Mouse (Mus musculus) urinary bladder, postnatal 36 days (tissue): ENCODE data around the gene Ccdc62.

ENCODE experiments used
- DNase-seq, 2 experiments: peaks; one replicate each; pipeline ENCODE4 v3.0.0; 2022; ENCODE audit warnings: low spot score in 2 of 2, mixed read lengths in 1 of 2

The Ccdc62 gene

GRCm38 (mm10) chr5:123935931-123936330 lies 5.5 kb downstream of the Ccdc62 start:
- DNase-seq = no peak

GRCm38 (mm10) chr5:123938479-123938878 lies 8.0 kb downstream of the Ccdc62 start:
- no peak for DNase-seq

DNA sequence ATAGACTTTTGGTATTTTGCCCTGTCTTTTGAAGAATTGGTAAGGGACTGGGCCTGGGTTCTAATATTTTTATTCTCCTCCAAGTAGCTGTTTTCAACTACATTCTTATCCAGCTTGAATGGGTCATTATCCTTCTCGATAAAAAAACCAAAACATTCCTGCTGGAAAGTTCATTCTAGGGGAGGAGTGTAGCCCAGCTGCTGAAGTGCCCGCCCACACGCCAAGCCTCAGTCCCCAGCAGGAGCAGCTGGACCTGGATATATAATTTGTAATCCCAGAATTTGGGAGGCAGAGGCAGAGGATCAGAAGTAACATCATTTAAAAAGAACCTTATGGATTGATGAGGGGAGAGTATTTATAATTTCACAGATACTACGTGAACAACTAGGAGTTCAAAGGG lies 16.1 kb downstream of the Ccdc62 start:
- DNase-seq = no peak

DNA sequence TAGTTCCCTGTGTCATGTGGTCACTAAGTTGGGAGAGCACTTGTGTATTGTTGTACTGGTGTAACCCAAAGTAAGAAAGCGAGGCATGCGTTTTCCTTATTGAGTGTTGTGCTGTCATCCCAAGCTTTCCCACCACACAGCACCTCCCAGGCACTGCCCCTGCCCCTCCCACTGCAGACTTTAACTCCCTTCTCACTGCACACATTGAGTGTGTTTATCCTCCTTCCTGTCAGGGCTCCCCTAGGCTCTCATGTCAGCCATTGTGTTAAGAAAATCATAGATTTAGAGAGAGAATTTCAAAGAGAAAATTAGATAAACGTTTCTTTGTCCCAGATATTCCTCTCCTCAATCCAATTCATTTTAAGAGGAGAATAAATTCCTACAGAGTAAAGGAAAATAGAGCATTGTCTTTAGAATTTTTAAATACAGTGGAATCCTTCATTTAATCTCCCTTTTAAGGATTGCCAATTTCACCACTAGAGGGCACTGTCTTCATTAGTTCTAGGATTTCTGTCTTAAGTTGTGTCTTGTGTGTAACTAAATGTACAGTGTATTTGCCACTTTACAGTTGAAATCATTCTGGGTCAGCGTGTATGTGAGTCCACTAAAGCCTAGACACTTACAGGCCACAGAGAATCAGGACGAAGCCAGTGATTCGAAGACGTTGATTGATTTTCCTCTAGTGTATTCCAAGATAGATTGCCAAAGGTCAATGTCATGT lies 16.7 kb downstream of the Ccdc62 start:
- DNase-seq = no peak

GRCm38 (mm10) chr5:123952365-123953045 lies 22.0 kb downstream of the Ccdc62 start:
- no peak for DNase-seq

DNA sequence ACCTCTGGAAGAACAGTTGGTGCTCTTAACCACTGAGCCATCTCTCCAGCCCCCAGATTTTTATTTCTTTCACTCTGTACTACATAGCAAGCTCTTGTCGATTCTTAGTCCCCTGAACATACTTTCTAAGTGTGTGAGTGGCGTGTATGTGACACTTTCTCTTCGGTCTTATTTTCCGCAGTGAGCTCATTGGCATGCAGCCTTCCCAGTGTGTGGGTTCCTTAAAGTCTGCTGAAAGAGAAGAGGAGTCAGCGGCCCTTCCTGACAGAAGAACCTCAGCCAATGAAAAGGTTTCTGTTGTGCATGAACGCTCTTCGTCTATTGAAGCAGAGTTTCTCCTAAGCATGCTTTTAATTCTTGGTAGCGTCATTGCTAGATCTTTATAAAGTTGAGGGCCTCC lies 26.7 kb downstream of the Ccdc62 start:
- no peak for DNase-seq

DNA sequence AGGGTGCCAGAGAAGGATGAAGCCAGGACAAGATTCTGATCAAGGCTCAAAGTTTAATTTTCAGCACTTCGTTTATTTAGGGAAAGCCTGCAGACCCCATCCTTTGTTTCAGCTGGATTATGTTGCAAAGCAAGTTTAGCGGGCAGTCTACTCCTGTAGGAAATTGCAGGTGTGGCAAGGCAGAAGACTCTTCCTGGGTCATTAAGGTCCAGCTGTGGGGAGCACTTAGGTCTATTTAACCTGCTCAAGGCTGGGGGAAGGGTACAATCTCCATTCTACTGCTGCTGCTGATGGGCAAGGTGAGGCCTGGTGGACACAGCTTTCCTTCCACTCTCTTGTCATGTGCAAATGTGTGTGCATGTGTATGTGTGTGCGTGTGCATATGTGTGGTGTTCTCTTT lies 28.5 kb downstream of the Ccdc62 start:
- no peak for DNase-seq

DNA sequence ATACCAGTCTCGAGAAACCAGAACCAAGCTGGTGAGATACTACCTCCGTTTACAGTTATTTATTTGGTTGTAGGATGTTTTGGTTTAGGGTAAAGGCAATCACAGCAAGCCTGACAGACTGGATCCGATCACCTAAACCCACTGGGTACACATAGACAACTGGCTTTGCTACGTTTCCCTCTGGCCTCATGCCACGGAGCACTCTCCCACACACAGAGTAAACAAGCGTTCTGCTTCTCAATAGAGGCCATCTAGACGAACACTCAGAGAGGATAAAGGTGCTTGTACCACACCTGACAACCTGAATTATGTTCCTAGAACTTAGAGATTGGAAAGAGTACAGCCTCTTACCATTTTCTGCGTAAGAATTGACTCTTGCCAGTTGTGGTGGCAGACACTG lies 29.6 kb downstream of the Ccdc62 start:
- DNase-seq = peak in 1 of 2 experiments; percentile 57

DNA sequence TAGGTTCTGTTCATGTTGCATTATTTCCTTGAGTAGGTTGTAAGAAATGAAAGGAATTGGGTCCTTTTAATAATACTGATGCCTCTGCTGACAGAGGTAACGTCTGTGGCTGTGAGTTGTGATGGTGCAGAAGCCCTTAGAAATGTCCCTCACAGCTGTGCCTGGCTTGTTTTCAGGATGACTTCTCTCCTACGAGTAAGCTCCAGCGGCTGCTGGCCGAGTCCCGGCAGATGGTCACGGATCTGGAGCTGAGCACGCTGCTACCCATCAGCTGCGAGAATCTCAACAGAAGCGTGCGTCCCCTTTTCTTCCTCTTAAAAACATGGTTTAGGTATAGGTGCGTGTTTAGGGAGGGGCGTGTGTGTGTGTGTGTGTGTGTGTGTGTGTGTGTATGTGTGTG lies 30.6 kb downstream of the Ccdc62 start:
- no peak for DNase-seq

DNA sequence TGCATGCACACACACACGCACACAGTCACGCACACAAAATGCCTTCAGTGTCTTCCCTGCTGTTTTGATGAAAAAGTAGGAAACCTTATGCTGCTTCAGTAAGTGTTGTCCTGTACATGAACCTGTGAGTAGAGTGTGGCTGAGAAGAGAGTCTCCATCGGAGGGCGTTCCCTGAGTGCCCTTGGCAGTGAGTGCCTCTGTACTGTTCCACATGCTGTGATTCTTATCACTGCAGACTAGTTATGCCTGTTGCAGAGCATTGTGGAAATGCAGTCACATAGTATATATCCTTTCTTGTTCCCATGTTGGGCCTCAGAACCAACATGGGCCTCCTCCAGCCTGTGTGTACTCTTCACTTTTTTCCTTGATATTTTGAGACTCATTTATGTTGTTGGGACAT lies 33.7 kb downstream of the Ccdc62 start:
- no peak for DNase-seq

DNA sequence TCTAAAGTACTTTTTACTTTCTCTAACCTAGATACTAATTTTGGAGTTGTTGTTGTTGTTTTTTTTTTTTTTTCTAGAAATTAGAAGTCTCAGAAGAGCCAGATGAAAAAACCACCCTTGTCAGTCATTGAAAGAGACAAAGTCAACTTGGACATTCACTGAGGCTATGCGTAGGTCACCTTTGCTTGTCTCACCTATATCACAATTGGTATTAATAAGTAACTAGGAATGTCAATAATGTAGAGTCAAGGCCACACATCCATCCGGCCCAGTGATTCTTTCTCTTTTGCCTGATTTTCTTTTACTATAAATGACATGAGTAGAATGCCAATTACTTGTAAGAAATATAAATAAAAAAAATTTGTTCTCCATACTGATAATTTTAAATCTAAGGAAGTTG lies 36.3 kb downstream of the Ccdc62 start:
- DNase-seq = no peak

DNA sequence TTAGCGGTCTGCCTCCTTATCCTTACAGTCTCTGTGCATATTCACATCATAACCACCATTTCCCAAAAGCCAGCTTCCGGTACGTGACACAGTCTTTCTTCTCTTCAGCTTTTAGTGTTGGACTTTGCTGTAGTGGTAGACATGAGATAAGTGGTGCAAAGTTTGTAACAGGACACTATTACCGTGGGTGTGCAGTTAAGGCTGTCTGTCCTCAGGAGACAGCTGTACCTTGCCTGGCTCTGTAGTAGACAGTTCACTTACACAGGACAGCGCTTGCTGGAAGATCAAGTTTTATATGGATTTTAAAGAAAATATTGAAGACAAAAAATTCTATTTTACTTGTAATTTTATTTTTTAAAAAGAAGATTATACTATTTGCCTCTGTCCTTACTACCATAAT lies 38.0 kb downstream of the Ccdc62 start:
- DNase-seq = no peak

GRCm38 (mm10) chr5:123969216-123969615 lies 38.7 kb downstream of the Ccdc62 start:
- DNase-seq = no peak

GRCm38 (mm10) chr5:123970576-123970975 lies 40.1 kb downstream of the Ccdc62 start:
- no peak for DNase-seq

DNA sequence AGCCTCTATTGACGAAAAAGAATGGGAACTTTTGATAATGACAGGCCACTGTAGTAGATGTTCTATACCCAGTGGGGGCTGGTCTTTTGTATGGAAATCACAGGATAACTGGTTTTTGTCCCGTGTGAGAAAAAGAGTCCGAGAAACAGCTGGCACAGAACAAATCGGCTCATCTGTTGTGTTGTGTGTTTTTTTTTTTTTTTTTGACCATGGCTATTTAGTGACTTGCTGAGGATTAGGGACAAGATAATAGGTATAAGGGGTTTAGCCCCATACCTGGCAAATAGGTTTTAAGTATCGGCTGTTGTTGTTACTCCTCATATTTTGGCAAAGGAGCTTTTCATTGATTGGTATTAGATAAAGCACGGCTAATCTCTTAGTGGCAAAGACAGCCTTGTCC lies 42.0 kb downstream of the Ccdc62 start:
- no peak for DNase-seq

DNA sequence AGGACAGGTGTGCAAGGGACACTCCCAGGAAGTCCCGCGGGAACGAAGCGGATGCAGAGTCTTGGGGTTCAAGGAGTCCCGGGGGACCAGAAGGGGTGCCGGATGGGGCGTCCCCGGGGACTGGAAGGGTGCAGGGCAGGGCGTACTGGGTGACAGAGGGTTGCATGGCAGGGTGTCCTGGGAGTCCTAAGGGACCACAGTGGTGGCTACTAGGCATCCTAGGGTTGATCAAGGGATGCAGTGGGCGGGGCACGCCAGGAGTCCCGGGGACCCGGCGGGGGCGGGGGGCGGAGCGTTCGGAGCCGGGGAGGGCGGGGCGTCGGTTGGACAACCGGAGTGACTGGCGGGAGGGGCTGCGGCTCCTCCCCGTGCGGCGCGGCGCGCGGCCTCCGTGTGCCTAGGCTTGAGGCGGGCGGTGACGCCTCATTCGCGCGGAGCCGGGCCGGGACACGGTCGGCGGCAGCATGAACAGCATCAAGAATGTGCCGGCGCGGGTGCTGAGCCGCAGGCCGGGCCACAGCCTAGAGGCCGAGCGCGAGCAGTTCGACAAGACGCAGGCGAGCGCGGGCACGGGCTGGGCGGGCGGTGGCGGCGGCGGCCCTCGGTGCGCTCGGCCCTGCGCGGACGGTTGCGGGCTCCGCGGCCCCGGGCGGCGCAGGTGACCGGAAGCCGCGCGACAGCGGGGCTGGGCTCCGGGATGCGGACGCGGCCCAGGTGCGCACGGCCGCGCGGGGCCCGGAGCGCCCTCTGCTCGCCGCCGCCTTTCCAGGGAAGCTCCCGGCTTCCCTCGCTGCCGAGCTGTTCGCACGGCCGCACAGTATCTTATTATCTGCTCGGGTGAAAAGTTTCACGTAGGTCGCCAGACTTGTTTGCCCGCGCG lies 43.1 kb downstream of the Ccdc62 start, which contains the start of gene Hip1r:
Gene Hip1r (plus strand): TSS at position 330 of the 880 bp plus-strand sequence.
- DNase-seq = peak; percentile 69 to 83

DNA sequence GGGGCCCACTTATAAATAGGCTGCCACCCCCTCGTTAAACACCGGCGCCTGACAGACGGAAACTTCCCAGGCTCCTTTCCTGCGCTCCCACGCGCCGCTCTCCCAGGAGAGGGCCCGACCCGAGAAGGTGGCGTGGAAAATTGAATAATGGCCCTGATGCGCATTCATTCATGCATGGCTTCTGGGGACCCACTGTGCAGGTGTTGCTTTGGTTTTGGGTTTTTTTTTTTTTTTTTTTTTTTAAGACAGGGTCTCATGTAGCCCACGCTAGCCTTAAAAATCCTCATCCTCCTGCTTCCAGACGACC lies 43.7 kb downstream of the Ccdc62 start:
- DNase-seq = no peak

GRCm38 (mm10) chr5:123974616-123975111 lies 44.2 kb downstream of the Ccdc62 start:
- DNase-seq = peak in 1 of 2 experiments; percentile 59

- DNase-seq = peak in 1 of 2 experiments; percentile 44
These were observed 45.2 kb downstream of the Ccdc62 start for GRCm38 (mm10) chr5:123975668-123976180.

DNA sequence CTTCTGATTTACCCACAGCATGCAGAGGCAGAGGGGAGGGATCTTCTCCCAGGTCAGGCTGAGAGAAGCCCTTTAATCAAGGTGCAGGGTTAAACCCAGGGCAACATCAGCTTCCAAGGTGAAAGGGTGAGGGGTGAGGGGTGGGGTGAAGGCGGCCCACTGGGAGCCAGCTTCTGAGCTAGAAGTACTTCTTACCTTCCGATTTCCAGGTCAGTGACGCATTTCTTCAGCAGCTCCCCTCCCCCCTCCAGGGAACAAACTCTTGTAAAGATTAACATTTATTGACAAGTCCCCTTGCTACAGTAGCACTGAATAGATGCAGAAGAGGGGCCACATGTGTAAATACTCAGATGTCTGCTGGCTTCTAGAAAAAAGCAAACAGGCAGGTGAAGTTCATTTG lies 46.8 kb downstream of the Ccdc62 start:
- DNase-seq = no peak

DNA sequence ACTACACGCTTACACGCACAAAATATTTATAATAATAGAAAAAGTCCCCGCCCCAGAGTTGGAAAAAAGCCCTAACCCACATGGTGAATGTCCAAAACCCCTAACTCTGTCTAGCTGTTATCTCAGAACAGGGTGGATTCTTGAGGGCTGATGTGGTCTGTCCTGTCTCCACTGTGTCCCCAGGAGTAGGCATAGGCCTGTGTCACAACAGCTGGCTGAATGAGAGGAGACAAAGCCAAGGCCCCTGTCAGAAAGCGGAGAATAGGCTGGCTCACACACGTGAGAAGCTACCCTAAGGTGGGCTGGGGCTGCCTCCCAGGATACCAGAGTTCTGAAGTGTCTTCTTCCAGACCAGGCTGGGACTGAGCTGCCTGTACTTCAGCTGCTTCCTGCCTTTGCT lies 47.7 kb downstream of the Ccdc62 start:
- DNase-seq = no peak
